Mouse (Mus musculus) midbrain, embryonic 11.5 days (tissue): Measurements from ENCODE around the gene Pax4. TPM values are rescaled to one million over a fixed set of nuclear protein-coding genes. Genes with fewer than 3 reads are reported as not detected.

Experiments used
- ATAC-seq: fragments of 200-750 bp; cut with Nextera tagmentation; 2 replicates; pipeline ENCODE4 v1.8.0; 2017; ENCODE audit warnings: moderate TSS enrichment, moderate library complexity; ENCODE audit not compliant: low FRiP score
- DNase-seq: peaks from one replicate; pipeline ENCODE4 v3.0.0; 2015; ENCODE audit warnings: low spot score; ENCODE audit errors: missing footprints
- H3K27ac ChIP-seq: fragments of 300-500 bp; sonication (generic); 2 replicates; pipeline ENCODE4 v1.5.1; 2014; ENCODE audit warnings: low read depth, low read length
- H3K27me3 ChIP-seq: fragments of 300-500 bp; sonication (generic); 2 replicates; pipeline ENCODE4 v1.6.1; 2014; ENCODE audit warnings: mild to moderate bottlenecking, low read length, moderate library complexity, mixed read lengths; ENCODE audit not compliant: control insufficient read depth, insufficient read depth
- H3K36me3 ChIP-seq: fragments of 300-500 bp; sonication (generic); 2 replicates; pipeline ENCODE4 v1.6.1; 2014; ENCODE audit warnings: mild to moderate bottlenecking, low read length, moderate library complexity, mixed read lengths; ENCODE audit not compliant: control insufficient read depth, insufficient read depth
- H3K4me1 ChIP-seq: fragments of 300-500 bp; sonication (generic); 2 replicates; pipeline ENCODE4 v1.6.1; 2014; ENCODE audit warnings: low read length; ENCODE audit not compliant: control insufficient read depth, insufficient read depth
- H3K4me2 ChIP-seq: fragments of 300-500 bp; sonication (generic); 2 replicates; pipeline ENCODE4 v1.6.1; 2014; ENCODE audit warnings: mild to moderate bottlenecking, moderate library complexity
- H3K4me3 ChIP-seq: fragments of 300-500 bp; sonication (generic); 2 replicates; pipeline ENCODE4 v1.5.1; 2014; ENCODE audit warnings: low read depth, low read length
- H3K9ac ChIP-seq: fragments of 300-500 bp; sonication (generic); 2 replicates; pipeline ENCODE4 v1.6.1; 2014; ENCODE audit warnings: low read length
- H3K9me3 ChIP-seq: fragments of 300-500 bp; sonication (generic); 2 replicates; pipeline ENCODE4 v1.6.1; 2016; ENCODE audit warnings: low read length; ENCODE audit not compliant: control insufficient read depth
- WGBS: fragments of 180-500 bp; shearing (Covaris S2); extraction: QIAGEN DNeasy Blood & Tissue Kit; methylation state at CpG from one replicate; pipeline ENCODE4 v1.1.7; 2014; 5-methylcytosine and 5-hydroxymethylcytosine counted together
- polyA plus RNA-seq: library from polyadenylated mRNA; unstranded; fragments of >200 nt; fragmentation: Nextera tagmentation; extraction: Ambion mirVana; gene quantifications from 2 replicates; pipeline ENCODE4 v1.2.1, GENCODE M21; 2014

Gene Pax4
- polyA plus RNA-seq, 1 experiment from 2014 or later: not detected

- Histone ChIP-seq H3K27ac (no peak overlapping the region), H3K27me3 (no peaks in the 10 kb centered on the region), H3K36me3 (peaks cover 3% of the 10 kb centered on the region; the same call in 1 of the 2 replicates), H3K4me1 (peaks cover 22% of the 10 kb centered on the region), H3K4me3 (no peak overlapping the region), H3K9ac (0 out of 2 replicates have a peak overlapping the region, but pooled peaks have one; percentile 16), H3K4me2 (no peak overlapping the region), H3K9me3 (no peaks in the 10 kb centered on the region)
- ATAC-seq (no peak), DNase-seq (no peak)
- WGBS: 86% methylated on average over 2 of the region's 2 CpGs
Measured at GRCm38 (mm10) chr6:28419673-28420072, 29.5 kb downstream of the Pax4 start.

- 88% methylated on average over 14 of the region's 14 CpGs for WGBS
- H3K4me2 ChIP-seq: no peak overlapping the region
- H3K4me3 ChIP-seq: no peak overlapping the region
- no peaks in the 10 kb centered on the region for H3K27me3 ChIP-seq
- no peak overlapping the region for H3K27ac ChIP-seq
- H3K4me1 ChIP-seq: peaks cover 16% of the 10 kb centered on the region
- ATAC-seq: no peak
- DNase-seq: no peak
- no peaks in the 10 kb centered on the region for H3K9me3 ChIP-seq
- H3K9ac ChIP-seq: no peak overlapping the region
- H3K36me3 ChIP-seq: peaks cover 3% of the 10 kb centered on the region; the same call in 1 of the 2 replicates
Measured at GRCm38 (mm10) chr6:28418449-28418848, 30.7 kb downstream of the Pax4 start.

GRCm38 (mm10) chr6:28416981-28417380, 32.2 kb downstream of the Pax4 start:
- peaks cover 3% of the 10 kb centered on the region; the same call in 1 of the 2 replicates for H3K36me3 ChIP-seq
- no peak for DNase-seq
- H3K27ac ChIP-seq: no peak overlapping the region
- no peaks in the 10 kb centered on the region for H3K27me3 ChIP-seq
- no peak overlapping the region for H3K4me3 ChIP-seq
- H3K9me3 ChIP-seq: no peaks in the 10 kb centered on the region
- H3K4me2 ChIP-seq: no peak overlapping the region
- H3K9ac ChIP-seq: no peak overlapping the region
- WGBS: 78% methylated on average over 4 of the region's 4 CpGs
- no peak for ATAC-seq
- peaks cover 16% of the 10 kb centered on the region for H3K4me1 ChIP-seq

- Histone ChIP-seq H3K9me3 (no peaks in the 10 kb centered on the region), H3K27ac (no peak overlapping the region), H3K36me3 (peaks cover 3% of the 10 kb centered on the region; the same call in 1 of the 2 replicates), H3K27me3 (no peaks in the 10 kb centered on the region), H3K4me2 (no peak overlapping the region), H3K4me1 (no peaks in the 10 kb centered on the region), H3K4me3 (no peak overlapping the region), H3K9ac (no peak overlapping the region)
- DNase-seq (peak; percentile 76), ATAC-seq (no peak)
- 79% methylated on average over 2 of the region's 2 CpGs for WGBS
Measured at GRCm38 (mm10) chr6:28411236-28411635, 37.9 kb downstream of the Pax4 start.

GRCm38 (mm10) chr6:28410053-28410452, 39.1 kb downstream of the Pax4 start:
- 89% methylated on average over 9 of the region's 9 CpGs for WGBS
- Histone ChIP-seq H3K36me3 (no peaks in the 10 kb centered on the region), H3K9me3 (no peaks in the 10 kb centered on the region)

GRCm38 (mm10) chr6:28399791-28400190, 49.4 kb downstream of the Pax4 start:
- no peak overlapping the region for H3K4me2 ChIP-seq
- ATAC-seq (no peak), DNase-seq (no peak)
- no peak overlapping the region for H3K9ac ChIP-seq
- H3K27me3 ChIP-seq: 0 out of 2 replicates have a peak, but pooled peaks cover 2% of the 10 kb centered on the region
- WGBS: 93% methylated on average over 4 of the region's 4 CpGs
- H3K4me3 ChIP-seq: no peak overlapping the region
- H3K4me1 ChIP-seq: peaks cover 2% of the 10 kb centered on the region; the same call in 1 of the 2 replicates
- no peaks in the 10 kb centered on the region for H3K36me3 ChIP-seq
- H3K9me3 ChIP-seq: peaks cover 4% of the 10 kb centered on the region
- no peak overlapping the region for H3K27ac ChIP-seq

More at GRCm38 (mm10) chr6:28410053-28410452, 39.1 kb downstream of the Pax4 start:
- Histone ChIP-seq H3K9ac (no peak overlapping the region), H3K4me2 (no peak overlapping the region), H3K4me1 (no peaks in the 10 kb centered on the region), H3K4me3 (no peak overlapping the region), H3K27me3 (no peaks in the 10 kb centered on the region), H3K27ac (no peak overlapping the region)
- ATAC-seq: no peak
- peak; percentile 19 for DNase-seq

GRCm38 (mm10) chr6:28398726-28399125, 50.4 kb downstream of the Pax4 start:
- ATAC-seq (no peak), DNase-seq (no peak)
- no peak overlapping the region for H3K4me2 ChIP-seq
- H3K36me3 ChIP-seq: no peaks in the 10 kb centered on the region
- H3K4me3 ChIP-seq: no peak overlapping the region
- H3K4me1 ChIP-seq: peaks cover 2% of the 10 kb centered on the region; the same call in 1 of the 2 replicates
- 89% methylated on average over 3 of the region's 3 CpGs for WGBS
- H3K27ac ChIP-seq: no peak overlapping the region
- H3K27me3 ChIP-seq: 0 out of 2 replicates have a peak, but pooled peaks cover 2% of the 10 kb centered on the region
- H3K9me3 ChIP-seq: peaks cover 4% of the 10 kb centered on the region
- no peak overlapping the region for H3K9ac ChIP-seq

GRCm38 (mm10) chr6:28397681-28398203, 51.4 kb downstream of the Pax4 start, which contains the start of gene Zfp800:
Gene Zfp800 (minus strand): TSS chr6:28398005.
- H3K4me2 ChIP-seq: peak within 1 kb of the TSS; percentile 69
- DNase-seq (peak; percentile 97), ATAC-seq (peak; percentile 69)
- H3K9ac ChIP-seq: peak within 1 kb of the TSS; percentile 80
- H3K27me3 ChIP-seq: 0 out of 2 replicates have a peak, but pooled peaks cover 2% of the 10 kb centered on the region
- H3K27ac ChIP-seq: peak within 1 kb of the TSS; percentile 87
- H3K4me1 ChIP-seq: peaks cover 2% of the 10 kb centered on the region; the same call in 1 of the 2 replicates
- under 1% methylated on average over 33 of the region's 33 CpGs for WGBS
- no peaks in the 10 kb centered on the region for H3K36me3 ChIP-seq
- peaks cover 4% of the 10 kb centered on the region for H3K9me3 ChIP-seq
- H3K4me3 ChIP-seq: peak within 1 kb of the TSS; percentile 50

- peak overlapping the region; percentile 50 for H3K4me3 ChIP-seq
- peak overlapping the region; percentile 69 for H3K4me2 ChIP-seq
- H3K36me3 ChIP-seq: no peaks in the 10 kb centered on the region
- H3K4me1 ChIP-seq: peaks cover 2% of the 10 kb centered on the region; the same call in 1 of the 2 replicates
- ATAC-seq (peak; percentile 52), DNase-seq (peak; percentile 97)
- H3K27me3 ChIP-seq: 0 out of 2 replicates have a peak, but pooled peaks cover 2% of the 10 kb centered on the region
- peak overlapping the region; percentile 87 for H3K27ac ChIP-seq
- H3K9ac ChIP-seq: peak overlapping the region; percentile 80
- peaks cover 4% of the 10 kb centered on the region for H3K9me3 ChIP-seq
- 0% methylated on average over 19 of the region's 19 CpGs for WGBS
Measured at GRCm38 (mm10) chr6:28396853-28397457, 52.2 kb downstream of the Pax4 start.
